Comparison of ENCODE assay signal across 31 mouse cellular contexts in the genomic region with DNA sequence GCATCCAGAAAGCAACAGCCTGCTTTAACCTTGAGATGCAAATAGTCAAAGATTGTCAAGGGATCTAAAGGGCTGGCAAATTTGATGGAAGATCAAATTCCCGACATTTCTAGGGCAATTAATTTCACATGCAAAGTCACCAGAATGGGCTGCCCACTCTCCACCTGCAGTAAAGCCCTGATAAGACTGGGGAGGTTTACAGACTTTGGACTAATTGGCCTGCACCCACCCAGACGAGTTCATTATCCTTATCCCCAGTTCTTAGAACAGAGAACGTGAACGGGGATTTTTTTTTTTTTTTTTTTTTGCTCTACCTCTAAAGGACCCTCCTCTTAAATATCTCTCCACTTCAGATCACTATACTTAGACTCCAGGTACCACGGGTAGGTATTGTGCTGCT. TPM values are rescaled to one million over a fixed set of nuclear protein-coding genes. Genes with fewer than 3 reads are reported as not detected.
DNase-seq lines count a peak whose midpoint lies in the region; ATAC-seq and TF ChIP-seq lines count a peak whose summit lies in the region.
"Had no signal": no experiment of that assay in that cellular context is flagged by ENCODE, and none has a peak within 500 bp of the region (broad histone marks: within the 10 kb centered on the region; RNA-seq: fewer than 3 reads in every experiment).

No protein-coding gene starts in this region.

- no peaks in the 10 kb centered on the region for H3K9me3 ChIP-seq in kidney, embryonic 15.5 days (replicated peaks)
- H3K9me3 ChIP-seq in intestine, embryonic 14.5 days (ENCODE audit: control insufficient read depth, low read length), result no peaks in the 10 kb centered on the region
- H3K9me3 ChIP-seq in liver, embryonic 11.5 days (ENCODE audit: control insufficient read depth, low read length), result no peaks in the 10 kb centered on the region
- no peaks in the 10 kb centered on the region for H3K9me3 ChIP-seq in liver, embryonic 16.5 days (replicated peaks; ENCODE audit: control insufficient read depth, low read length)
- H3K9me3 ChIP-seq: G1E; hindbrain, embryonic 10.5 days; hindbrain, embryonic 15.5 days; limb, embryonic 12.5 days; midbrain, embryonic 10.5 days; neural tube, embryonic 12.5 days; stomach, embryonic 15.5 days had no signal

- peaks cover 24% of the 10 kb centered on the region for H3K4me1 ChIP-seq in kidney, embryonic 15.5 days
- no peaks in the 10 kb centered on the region for H3K4me1 ChIP-seq in intestine, embryonic 14.5 days (replicated peaks; ENCODE audit: control insufficient read depth, insufficient read depth, low read length)
- H3K4me1 ChIP-seq in liver, embryonic 11.5 days (replicated peaks; ENCODE audit: control insufficient read depth, insufficient read depth, low read length), result peaks cover 49% of the 10 kb centered on the region
- H3K4me1 ChIP-seq in liver, embryonic 16.5 days (ENCODE audit: control insufficient read depth, low read depth, low read length), result peaks cover 74% of the 10 kb centered on the region
- H3K4me1 ChIP-seq in lung, adult 2 months (ENCODE audit: control insufficient read depth, insufficient read depth, low read length), result no peaks in the 10 kb centered on the region
- H3K4me1 ChIP-seq: hindbrain, embryonic 15.5 days; neural tube, embryonic 12.5 days; stomach, embryonic 15.5 days had no signal

- peak overlapping the region; percentile 22; the same call in 1 of the 2 replicates for H3K27ac ChIP-seq in kidney, embryonic 15.5 days
- H3K27ac ChIP-seq in intestine, embryonic 14.5 days (ENCODE audit: low read depth), result 0 out of 2 replicates have a peak overlapping the region, but pooled peaks have one; percentile 30
- H3K27ac ChIP-seq in liver, embryonic 11.5 days (ENCODE audit: low read depth, low read length), result peak overlapping the region; percentile 44; the same call in 1 of the 2 replicates
- peak overlapping the region; percentile 99 for H3K27ac ChIP-seq in liver, embryonic 16.5 days (ENCODE audit: low read length)
- H3K27ac ChIP-seq: hindbrain, embryonic 10.5 days; hindbrain, embryonic 15.5 days; limb, embryonic 12.5 days; macrophage; midbrain, embryonic 10.5 days; neural tube, embryonic 12.5 days had no signal

- no peak for TF ChIP-seq CTCF in lung, adult 2 months (IDR thresholded peaks at IDR 0.05; ENCODE audit: insufficient read depth, low read length)

- TF ChIP-seq POLR2A in lung, adult 2 months (IDR thresholded peaks at IDR 0.05; ENCODE audit: borderline replicate concordance, extremely low read depth, low read depth, low read length), result no peak

- no peak overlapping the region for H3K4me2 ChIP-seq in kidney, embryonic 15.5 days
- H3K4me2 ChIP-seq in intestine, embryonic 14.5 days (ENCODE audit: low read length), result no peak overlapping the region
- peak overlapping the region; percentile 21; the same call in 1 of the 2 replicates for H3K4me2 ChIP-seq in liver, embryonic 11.5 days
- peak overlapping the region; percentile 54 for H3K4me2 ChIP-seq in liver, embryonic 16.5 days (ENCODE audit: low read depth, low read length)
- H3K4me2 ChIP-seq: hindbrain, embryonic 15.5 days; limb, embryonic 12.5 days; neural tube, embryonic 12.5 days; stomach, embryonic 15.5 days had no signal

- DNase-seq in kidney, postnatal 25 days, result no peak
- no peak for DNase-seq in intestine, embryonic 14.5 days (ENCODE audit: low spot score)
- DNase-seq in liver, embryonic 11.5 days (ENCODE audit: low spot score), result no peak
- DNase-seq in spleen, postnatal 14 days (ENCODE audit: low spot score in 2 of 2), result no peak
- DNase-seq in cerebellum, adult 11-12 months, result no peak
- no peak for DNase-seq in lung, adult 2 months
- DNase-seq: adrenal gland, postnatal 25 days; cerebellum, adult 8-10 months; cerebellum, postnatal 36 days; embryo, embryonic 11 days; gastrocnemius, postnatal 10 days; heart, postnatal 14 days; kidney, adult 9 months; kidney, postnatal 14 days; lung, adult 18-20 months; lung, postnatal 10 days; right cerebral cortex, postnatal 4 days; thymus, adult 18-20 months; thymus, postnatal 25 days had no signal

- no peaks in the 10 kb centered on the region for H3K27me3 ChIP-seq in kidney, embryonic 15.5 days
- no peaks in the 10 kb centered on the region for H3K27me3 ChIP-seq in intestine, embryonic 14.5 days (replicated peaks; ENCODE audit: control insufficient read depth, insufficient read depth, low read length)
- no peaks in the 10 kb centered on the region for H3K27me3 ChIP-seq in liver, embryonic 11.5 days (replicated peaks; ENCODE audit: control insufficient read depth, insufficient read depth, low read length)
- H3K27me3 ChIP-seq in liver, embryonic 16.5 days (ENCODE audit: control insufficient read depth, insufficient read depth, low read depth, low read length), result no peaks in the 10 kb centered on the region
- H3K27me3 ChIP-seq: hindbrain, embryonic 15.5 days; limb, embryonic 12.5 days; neural tube, embryonic 12.5 days; stomach, embryonic 15.5 days had no signal

- no peaks in the 10 kb centered on the region for H3K36me3 ChIP-seq in kidney, embryonic 15.5 days
- no peaks in the 10 kb centered on the region for H3K36me3 ChIP-seq in intestine, embryonic 14.5 days (ENCODE audit: control insufficient read depth, insufficient read depth, low read length)
- no peaks in the 10 kb centered on the region for H3K36me3 ChIP-seq in liver, embryonic 11.5 days (ENCODE audit: control insufficient read depth, insufficient read depth, low read length)
- no peaks in the 10 kb centered on the region for H3K36me3 ChIP-seq in liver, embryonic 16.5 days (ENCODE audit: control insufficient read depth, insufficient read depth)
- H3K36me3 ChIP-seq: G1E; hindbrain, embryonic 10.5 days; hindbrain, embryonic 15.5 days; limb, embryonic 12.5 days; midbrain, embryonic 10.5 days; neural tube, embryonic 12.5 days; stomach, embryonic 15.5 days had no signal

- 36% methylated on average over 5 of the region's 5 CpGs for WGBS in kidney, embryonic 15.5 days
- WGBS in intestine, embryonic 14.5 days, result 58% methylated on average over 5 of the region's 5 CpGs
- WGBS in liver, embryonic 11.5 days, result 34% methylated on average over 5 of the region's 5 CpGs
- whole genome bisulfite sequencing in liver, embryonic 16.5 days (ENCODE audit: insufficient replicate concordance), result 13% methylated on average over 5 of the region's 5 CpGs
- 56% methylated on average over 5 of the region's 5 CpGs for WGBS in lung, adult 2 months

- H3K9ac ChIP-seq in kidney, embryonic 15.5 days, result no peak overlapping the region
- no peak overlapping the region for H3K9ac ChIP-seq in intestine, embryonic 14.5 days (ENCODE audit: low read length)
- H3K9ac ChIP-seq in liver, embryonic 11.5 days (ENCODE audit: low read depth, low read length), result no peak overlapping the region
- H3K9ac ChIP-seq in liver, embryonic 16.5 days (ENCODE audit: low read depth, low read length), result peak overlapping the region; percentile 39
- H3K9ac ChIP-seq: hindbrain, embryonic 15.5 days; limb, embryonic 12.5 days; neural tube, embryonic 12.5 days; stomach, embryonic 15.5 days had no signal

- ATAC-seq in kidney, embryonic 15.5 days (replicated peaks; ENCODE audit: low FRiP score), result no peak
- ATAC-seq in intestine, embryonic 14.5 days (replicated peaks; ENCODE audit: low FRiP score, low TSS enrichment, low read depth), result no peak
- ATAC-seq in liver, embryonic 11.5 days (replicated peaks; ENCODE audit: low FRiP score), result no peak
- no peak for ATAC-seq in liver, embryonic 16.5 days (ENCODE audit: low read depth)
- ATAC-seq: inflammation-experienced regulatory T-cells, adult 6 months had no signal

- no peak overlapping the region for H3K4me3 ChIP-seq in kidney, embryonic 15.5 days (replicated peaks)
- H3K4me3 ChIP-seq in intestine, embryonic 14.5 days (ENCODE audit: low read depth, low read length), result no peak overlapping the region
- no peak overlapping the region for H3K4me3 ChIP-seq in liver, embryonic 11.5 days (ENCODE audit: low read depth, low read length)
- H3K4me3 ChIP-seq in liver, embryonic 16.5 days (ENCODE audit: low read depth, low read length), result no peak overlapping the region
- H3K4me3 ChIP-seq in lung, adult 2 months (replicated peaks; ENCODE audit: extremely low read depth, low read depth, low read length), result no peak overlapping the region
- H3K4me3 ChIP-seq: hindbrain, embryonic 10.5 days; hindbrain, embryonic 15.5 days; limb, embryonic 12.5 days; midbrain, embryonic 10.5 days; myocyte; neural tube, embryonic 12.5 days; stomach, embryonic 15.5 days had no signal

RNA-seq across cellular contexts. Expression of a gene that starts 42.4 kb away (rescaled TPM):
- 97.8 and 102 TPM in 2 replicates for polyA plus RNA-seq in kidney, embryonic 15.5 days (2015; fragmentation: Nextera tagmentation; extraction: Ambion mirVana)
- polyA plus RNA-seq in intestine, embryonic 14.5 days (2014; fragmentation: Nextera tagmentation; extraction: Ambion mirVana), result 82.1 and 83.1 TPM in 2 replicates
- polyA plus RNA-seq in liver, embryonic 11.5 days (2014; fragmentation: Nextera tagmentation; extraction: Ambion mirVana), result 102 and 113 TPM in 2 replicates
- polyA plus RNA-seq in liver, embryonic 16.5 days (2015; fragmentation: Nextera tagmentation; extraction: Ambion mirVana), result 52.2 and 52.8 TPM in 2 replicates
- 37.1 and 51.8 TPM in 2 replicates for polyA plus RNA-seq in lung, adult 2 months (2012; rRNA removed)

Comparison
In these comparisons a context has a peak if more than half of its experiments do, and no peak if none do; other contexts are left out.
1. H3K27ac ChIP-seq: peak in every context shown above with its lines; median percentile 99 in liver, embryonic 16.5 days; 44 in liver, embryonic 11.5 days; 30 in intestine, embryonic 14.5 days; 22 in kidney, embryonic 15.5 days.
2. H3K4me2 ChIP-seq: peak in liver, embryonic 11.5 days (single experiment) and liver, embryonic 16.5 days (single experiment); none in kidney, embryonic 15.5 days (single experiment) and intestine, embryonic 14.5 days (single experiment).